Mouse (Mus musculus) CH12.LX (cell line): ENCODE measurements around the gene Gas1.

Source experiments
- CHD2 ChIP-seq: IDR thresholded peaks from 2 replicates; pipeline ENCODE4 v1.6.1; 2011; ENCODE audit warnings: low read length, improper control_type of control experiment
- CTCF ChIP-seq, 2 experiments: IDR thresholded peaks in 1 of 2; conservative IDR thresholded peaks in 1 of 2; 2 replicates each; pipeline ENCODE4 v1.5.1; 2011 to 2012; ENCODE audit warnings: low read depth in 2 of 2, low read length in 2 of 2, improper control_type of control experiment in 1 of 2, inconsistent platforms in 1 of 2, mild to moderate bottlenecking in 1 of 2, moderate library complexity in 1 of 2
- E2F4 ChIP-seq: IDR thresholded peaks from 2 replicates; pipeline ENCODE4 v1.6.1; 2011; ENCODE audit warnings: low read depth, low read length, improper control_type of control experiment; ENCODE audit not compliant: insufficient replicate concordance
- EP300 ChIP-seq: IDR thresholded peaks from 2 replicates; pipeline ENCODE4 v1.6.1; 2011; ENCODE audit warnings: low read length, improper control_type of control experiment
- JUND ChIP-seq: conservative IDR thresholded peaks from 2 replicates; pipeline ENCODE4 v1.6.1; 2011; ENCODE audit warnings: low read depth, low read length, improper control_type of control experiment
- KAT2A ChIP-seq: IDR thresholded peaks from 2 replicates; pipeline ENCODE4 v1.6.1; 2012; ENCODE audit warnings: low read length, improper control_type of control experiment, inconsistent platforms; ENCODE audit not compliant: insufficient replicate concordance
- MAFK ChIP-seq: IDR thresholded peaks from 2 replicates; pipeline ENCODE4 v1.6.1; 2011; ENCODE audit warnings: low read length, improper control_type of control experiment; ENCODE audit not compliant: insufficient replicate concordance
- MAX ChIP-seq: IDR thresholded peaks from 2 replicates; pipeline ENCODE4 v1.6.1; 2011; ENCODE audit warnings: low read length, improper control_type of control experiment
- MXI1 ChIP-seq: IDR thresholded peaks from 2 replicates; pipeline ENCODE4 v1.6.1; 2011; ENCODE audit warnings: mild to moderate bottlenecking, low read depth, low read length, improper control_type of control experiment
- POLR2A ChIP-seq: IDR thresholded peaks from 2 replicates; pipeline ENCODE4 v1.6.1; 2011; ENCODE audit warnings: low read depth, mild to moderate bottlenecking, improper control_type of control experiment, low read length
- TCF12 ChIP-seq: IDR thresholded peaks from 2 replicates; pipeline ENCODE4 v1.6.1; 2014; ENCODE audit warnings: low read depth, mild to moderate bottlenecking, inconsistent platforms, low read length, improper control_type of control experiment
- USF1 ChIP-seq: IDR thresholded peaks from 2 replicates; pipeline ENCODE4 v1.6.1; 2014; ENCODE audit warnings: low read depth, mild to moderate bottlenecking, inconsistent platforms, low read length, improper control_type of control experiment
- ZNF384 ChIP-seq: IDR thresholded peaks from 2 replicates; pipeline ENCODE4 v1.6.1; 2012; ENCODE audit warnings: low read depth, low read length, improper control_type of control experiment, inconsistent platforms

- TF ChIP-seq KAT2A (no peak), CTCF (conservative IDR thresholded peaks at IDR 0.05 in 1 of 2, IDR thresholded peaks at IDR 0.05 in 1 of 2; ENCODE audit: low read depth in 2 of 2, low read length in 2 of 2) (no peak), MAFK (no peak), POLR2A (no peak), MXI1 (no peak), EP300 (no peak), E2F4 (no peak), USF1 (no peak), JUND (no peak), CHD2 (no peak), ZNF384 (no peak), TCF12 (no peak), MAX (no peak)
Measured at GRCm38 (mm10) chr13:60172366-60173017, 4.7 kb downstream of the Gas1 start.
